Mouse (Mus musculus): ENCODE measurements around the gene Fis1.

GRCm38 (mm10) chr5:136947874-136948273, 5.2 kb upstream of the Fis1 start:
- TF ChIP-seq CTCF (IDR thresholded peaks at IDR 0.05; ENCODE audit: insufficient read depth, low read length) (no peak), POLR2A (IDR thresholded peaks at IDR 0.05; ENCODE audit: borderline replicate concordance, extremely low read depth, low read depth, low read length) (no peak)
